Comparison of ENCODE assay signal across 34 mouse cellular contexts in genomic region chr17:78883291-78883690, GRCm38 (mm10). TPM values are rescaled to one million over a fixed set of nuclear protein-coding genes. Genes with fewer than 3 reads are reported as not detected.
DNase-seq lines count a peak whose midpoint lies in the region; ATAC-seq and TF ChIP-seq lines count a peak whose summit lies in the region.
"Had no signal": no experiment of that assay in that cellular context is flagged by ENCODE, and none has a peak within 500 bp of the region (broad histone marks: within the 10 kb centered on the region; RNA-seq: fewer than 3 reads in every experiment).

No protein-coding gene starts in this region.

- peaks cover 10% of the 10 kb centered on the region for H3K36me3 ChIP-seq in heart, embryonic 13.5 days
- H3K36me3 ChIP-seq in stomach, embryonic 14.5 days (ENCODE audit: control insufficient read depth, insufficient read depth, low read length), result no peaks in the 10 kb centered on the region; the same call in 1 of the 2 replicates
- no peaks in the 10 kb centered on the region for H3K36me3 ChIP-seq in stomach, postnatal 0 days (ENCODE audit: control insufficient read depth, insufficient read depth, low read length)
- 0 out of 4 replicates have a peak, but pooled peaks cover 0 to 3% of the 10 kb centered on the region in 2 experiments for H3K36me3 ChIP-seq in MEL (ENCODE audit: control insufficient read depth in 1 of 2, insufficient read depth in 2 of 2, low read length in 2 of 2)
- H3K36me3 ChIP-seq: forebrain, embryonic 10.5 days; forebrain, embryonic 15.5 days; hindbrain, embryonic 13.5 days; midbrain, embryonic 10.5 days; midbrain, embryonic 15.5 days had no signal

- no peak for ATAC-seq in heart, embryonic 13.5 days (ENCODE audit: extremely low read depth, insufficient number of reproducible peaks, low FRiP score, low TSS enrichment)
- ATAC-seq in stomach, embryonic 14.5 days (ENCODE audit: insufficient number of reproducible peaks, insufficient read depth, low FRiP score, low read depth), result no peak
- ATAC-seq in stomach, postnatal 0 days (ENCODE audit: low FRiP score, low TSS enrichment), result no peak

- WGBS in heart, embryonic 13.5 days, result 86% methylated on average over 4 of the region's 4 CpGs
- WGBS in stomach, embryonic 14.5 days, result 82% methylated on average over 4 of the region's 4 CpGs
- 94% methylated on average over 4 of the region's 4 CpGs for WGBS in stomach, postnatal 0 days

- H3K9me3 ChIP-seq in heart, embryonic 13.5 days, result 0 out of 2 replicates have a peak, but pooled peaks cover 6% of the 10 kb centered on the region
- H3K9me3 ChIP-seq in stomach, embryonic 14.5 days (ENCODE audit: control insufficient read depth, low read depth, low read length), result no peaks in the 10 kb centered on the region
- H3K9me3 ChIP-seq in stomach, postnatal 0 days (ENCODE audit: control insufficient read depth, low read length), result no peaks in the 10 kb centered on the region
- H3K9me3 ChIP-seq in MEL (replicated peaks; ENCODE audit: insufficient read depth, low read length), result no peaks in the 10 kb centered on the region
- H3K9me3 ChIP-seq: forebrain, embryonic 10.5 days; forebrain, embryonic 15.5 days; hindbrain, embryonic 13.5 days; limb, embryonic 12.5 days; midbrain, embryonic 10.5 days; midbrain, embryonic 15.5 days had no signal

- no peak overlapping the region for H3K9ac ChIP-seq in heart, embryonic 13.5 days
- H3K9ac ChIP-seq in stomach, embryonic 14.5 days (replicated peaks; ENCODE audit: low read depth, low read length), result 0 out of 2 replicates have a peak overlapping the region, but pooled peaks have one; percentile 61
- H3K9ac ChIP-seq in stomach, postnatal 0 days (ENCODE audit: low read length), result no peak overlapping the region
- H3K9ac ChIP-seq in MEL (ENCODE audit: control insufficient read depth, low read depth, low read length, poor library complexity, severe bottlenecking), result no peak overlapping the region
- H3K9ac ChIP-seq: midbrain, embryonic 15.5 days had no signal

- peaks cover 6% of the 10 kb centered on the region for H3K79me2 ChIP-seq in MEL (ENCODE audit: control insufficient read depth, insufficient read depth, low read length, poor library complexity)

- no peak overlapping the region for H3K4me3 ChIP-seq in heart, embryonic 13.5 days
- no peak overlapping the region for H3K4me3 ChIP-seq in stomach, embryonic 14.5 days (ENCODE audit: low read depth, low read length)
- H3K4me3 ChIP-seq in stomach, postnatal 0 days (ENCODE audit: low read depth, low read length), result no peak overlapping the region
- H3K4me3 ChIP-seq in MEL (ENCODE audit: control insufficient read depth in 1 of 2, insufficient read depth in 1 of 2, low read depth in 2 of 2, low read length in 2 of 2), result no peak overlapping the region; a peak in 1 of 4 replicates

- H3K27me3 ChIP-seq in heart, embryonic 13.5 days (replicated peaks), result no peaks in the 10 kb centered on the region
- no peaks in the 10 kb centered on the region for H3K27me3 ChIP-seq in stomach, embryonic 14.5 days (ENCODE audit: control insufficient read depth, insufficient read depth, low read length)
- no peaks in the 10 kb centered on the region for H3K27me3 ChIP-seq in stomach, postnatal 0 days (ENCODE audit: control insufficient read depth, insufficient read depth, low read length)
- no peaks in the 10 kb centered on the region for H3K27me3 ChIP-seq in MEL (ENCODE audit: control insufficient read depth in 1 of 2, insufficient read depth in 2 of 2, low read length in 2 of 2)
- H3K27me3 ChIP-seq: CH12.LX; forebrain, embryonic 15.5 days; hindbrain, embryonic 13.5 days; limb, embryonic 12.5 days; midbrain, embryonic 15.5 days had no signal

- no peak for TF ChIP-seq RAD21 in MEL (IDR thresholded peaks at IDR 0.05; ENCODE audit: low read depth, low read length)

- H3K27ac ChIP-seq in heart, embryonic 13.5 days (replicated peaks), result no peak overlapping the region
- no peak overlapping the region for H3K27ac ChIP-seq in stomach, embryonic 14.5 days (ENCODE audit: low read length)
- H3K27ac ChIP-seq in stomach, postnatal 0 days (replicated peaks), result no peak overlapping the region; the same call in 1 of the 2 replicates
- H3K27ac ChIP-seq in MEL (ENCODE audit: control insufficient read depth, low read depth, low read length), result no peak overlapping the region
- H3K27ac ChIP-seq: forebrain, embryonic 15.5 days; left cerebral cortex, adult 2 months; liver, embryonic 14.5 days; midbrain, embryonic 15.5 days had no signal

- TF ChIP-seq CTCF in stomach, postnatal 0 days (IDR thresholded peaks at IDR 0.05; ENCODE audit: low read depth), result no peak
- TF ChIP-seq CTCF in MEL (IDR thresholded peaks at IDR 0.05 in 2 of 3, conservative IDR thresholded peaks at IDR 0.05 in 1 of 3; ENCODE audit: control insufficient read depth in 1 of 3, insufficient read depth in 1 of 3, low read depth in 2 of 3, low read length in 3 of 3, poor library complexity in 1 of 3, severe bottlenecking in 1 of 3), result no peak

- TF ChIP-seq POLR2A in MEL (IDR thresholded peaks at IDR 0.05; ENCODE audit: control insufficient read depth in 1 of 2, insufficient read depth in 1 of 2, low read depth in 1 of 2, low read length in 2 of 2, poor library complexity in 1 of 2), result no peak

- no peak for DNase-seq in heart, adult 9 months (ENCODE audit: low spot score in 2 of 2)
- DNase-seq in stomach, postnatal 0 days (ENCODE audit: low spot score), result no peak
- DNase-seq in MEL (ENCODE audit: low read depth, low spot score), result peak; percentile 16
- no peak for DNase-seq in frontal cortex, postnatal 14 days (ENCODE audit: low spot score in 2 of 2)
- no peak for DNase-seq in cerebellum, postnatal 36 days
- DNase-seq: cerebellum, adult 2 months; cerebellum, postnatal 14 days; gastrocnemius, adult 2 months; gastrocnemius, postnatal 36 days; heart, adult 2 months; heart, postnatal 4 days; kidney, adult 2 months; kidney, postnatal 36 days; lung, adult 2 months; thymus, adult 18-20 months; thymus, postnatal 25 days had no signal

- TF ChIP-seq EP300 in stomach, postnatal 0 days (optimal IDR thresholded peaks at IDR 0.05), result no peak
- TF ChIP-seq EP300 in MEL (IDR thresholded peaks at IDR 0.05; ENCODE audit: low read depth in 1 of 2, low read length in 2 of 2), result no peak

- peak overlapping the region; percentile 77; the same call in 1 of the 2 replicates for H3K4me2 ChIP-seq in heart, embryonic 13.5 days
- H3K4me2 ChIP-seq in stomach, embryonic 14.5 days (replicated peaks; ENCODE audit: low read depth, low read length), result no peak overlapping the region
- no peak overlapping the region for H3K4me2 ChIP-seq in stomach, postnatal 0 days (replicated peaks; ENCODE audit: low read depth)

- peaks cover 13% of the 10 kb centered on the region for H3K4me1 ChIP-seq in heart, embryonic 13.5 days
- H3K4me1 ChIP-seq in stomach, embryonic 14.5 days (ENCODE audit: control insufficient read depth, insufficient read depth, low read length), result peaks cover 8% of the 10 kb centered on the region; the same call in 1 of the 2 replicates
- H3K4me1 ChIP-seq in stomach, postnatal 0 days (replicated peaks; ENCODE audit: control insufficient read depth, insufficient read depth), result 0 out of 2 replicates have a peak, but pooled peaks cover 2% of the 10 kb centered on the region
- H3K4me1 ChIP-seq in MEL (ENCODE audit: control insufficient read depth in 1 of 2, insufficient read depth in 2 of 2, low read length in 2 of 2), result peaks cover 3 to 10% of the 10 kb centered on the region in 2 experiments; a peak in 3 of 4 replicates

TF ChIP-seq in MEL, 35 proteins besides CTCF, POLR2A, EP300 and RAD21 (continues in another document):
- TF ChIP-seq ZNF384 (IDR thresholded peaks at IDR 0.05; ENCODE audit: low read depth, low read length), result no peak

RNA-seq across cellular contexts. Expression of gene Eif2ak2, which starts 0.9 kb away (rescaled TPM):
- 11.0 and 12.7 TPM in 2 replicates for polyA plus RNA-seq in heart, embryonic 13.5 days (2015; fragmentation: Nextera tagmentation; extraction: Ambion mirVana)
- polyA plus RNA-seq in stomach, embryonic 14.5 days (2014; fragmentation: Nextera tagmentation; extraction: Ambion mirVana), result 12.8 and 18.9 TPM in 2 replicates
- 7.6 and 12.4 TPM in 2 replicates for polyA plus RNA-seq in stomach, postnatal 0 days (2015; fragmentation: Nextera tagmentation; extraction: Ambion mirVana)
- 10.2 and 14.1 TPM in 2 replicates for total RNA-seq in MEL (2012; rRNA removed)
- polyA plus RNA-seq in MEL (2012; ENCODE audit: insufficient read depth in 1 of 2, insufficient read length in 2 of 2, low read depth in 1 of 2, low replicate concordance in 2 of 2, missing spikeins in 1 of 2), result 10 to 100 TPM in 1 of 2 experiments, not detected in 1; 18.1 TPM

RNA-seq across cellular contexts. Expression of gene Sult6b1, which starts 23.5 kb away (rescaled TPM):
- 0.20 and 0.25 TPM in 2 replicates for polyA plus RNA-seq in heart, embryonic 13.5 days (2015; fragmentation: Nextera tagmentation; extraction: Ambion mirVana)
- polyA plus RNA-seq in stomach, embryonic 14.5 days (2014; fragmentation: Nextera tagmentation; extraction: Ambion mirVana), result 0.24 TPM in 1 of 2 replicates, not detected in the other
- polyA plus RNA-seq in stomach, postnatal 0 days (2015; fragmentation: Nextera tagmentation; extraction: Ambion mirVana), result 0.07 and 0.12 TPM in 2 replicates
- total RNA-seq in MEL (2012; rRNA removed), result not detected in 2 replicates
- polyA plus RNA-seq in MEL (2012; ENCODE audit: insufficient read depth in 1 of 2, insufficient read length in 2 of 2, low read depth in 1 of 2, low replicate concordance in 2 of 2, missing spikeins in 1 of 2), result under 1 TPM in 1 of 2 experiments, not detected in 1; 0.29 TPM
- total RNA-seq: adrenal gland, adult 18-20 months; gastrocnemius, adult 2 months; gastrocnemius, postnatal 36 days; heart, adult 2 months; heart, postnatal 4 days; layer of hippocampus, adult 2 months; layer of hippocampus, postnatal 14 days; left cerebral cortex, postnatal 25 days; megakaryocyte progenitor cell, adult 5-6 weeks; neutrophil, adult 5-6 weeks had no signal
- polyA plus RNA-seq: forebrain, embryonic 10.5 days; forebrain, embryonic 15.5 days; heart, adult 2 months; hindbrain, embryonic 13.5 days; kidney, adult 2 months; kidney, embryonic 16.5 days; lung, adult 2 months had no signal

RNA-seq across cellular contexts. Expression of gene Cebpzos, which starts 33.0 kb away (rescaled TPM):
- 81.0 and 89.6 TPM in 2 replicates for polyA plus RNA-seq in heart, embryonic 13.5 days (2015; fragmentation: Nextera tagmentation; extraction: Ambion mirVana)
- polyA plus RNA-seq in stomach, embryonic 14.5 days (2014; fragmentation: Nextera tagmentation; extraction: Ambion mirVana), result 113 and 122 TPM in 2 replicates
- polyA plus RNA-seq in stomach, postnatal 0 days (2015; fragmentation: Nextera tagmentation; extraction: Ambion mirVana), result 131 and 136 TPM in 2 replicates
- total RNA-seq in MEL (2012; rRNA removed), result 18.1 and 18.9 TPM in 2 replicates
- 10 to 100 TPM in 1 of 2 experiments, not detected in 1; 30.2 TPM for polyA plus RNA-seq in MEL (2012; ENCODE audit: insufficient read depth in 1 of 2, insufficient read length in 2 of 2, low read depth in 1 of 2, low replicate concordance in 2 of 2, missing spikeins in 1 of 2)

RNA-seq across cellular contexts. Expression of gene Gpatch11, which starts 47.9 kb away (rescaled TPM):
- polyA plus RNA-seq in heart, embryonic 13.5 days (2015; fragmentation: Nextera tagmentation; extraction: Ambion mirVana), result 33.1 and 35.7 TPM in 2 replicates
- polyA plus RNA-seq in stomach, embryonic 14.5 days (2014; fragmentation: Nextera tagmentation; extraction: Ambion mirVana), result 36.8 and 44.3 TPM in 2 replicates
- polyA plus RNA-seq in stomach, postnatal 0 days (2015; fragmentation: Nextera tagmentation; extraction: Ambion mirVana), result 33.8 and 35.3 TPM in 2 replicates
- 9.5 and 10.3 TPM in 2 replicates for total RNA-seq in MEL (2012; rRNA removed)
- polyA plus RNA-seq in MEL (2012; ENCODE audit: insufficient read depth in 1 of 2, insufficient read length in 2 of 2, low read depth in 1 of 2, low replicate concordance in 2 of 2, missing spikeins in 1 of 2), result 10 to 100 TPM in 1 of 2 experiments, not detected in 1; 12.4 TPM

RNA-seq across cellular contexts. Expression of gene Heatr5b, which starts 48.1 kb away (rescaled TPM):
- 16.0 and 18.8 TPM in 2 replicates for polyA plus RNA-seq in heart, embryonic 13.5 days (2015; fragmentation: Nextera tagmentation; extraction: Ambion mirVana)
- polyA plus RNA-seq in stomach, embryonic 14.5 days (2014; fragmentation: Nextera tagmentation; extraction: Ambion mirVana), result 12.5 and 15.0 TPM in 2 replicates
- 3.7 and 4.4 TPM in 2 replicates for polyA plus RNA-seq in stomach, postnatal 0 days (2015; fragmentation: Nextera tagmentation; extraction: Ambion mirVana)
- total RNA-seq in MEL (2012; rRNA removed), result 9.8 and 10.4 TPM in 2 replicates
- polyA plus RNA-seq in MEL (2012; ENCODE audit: insufficient read depth in 1 of 2, insufficient read length in 2 of 2, low read depth in 1 of 2, low replicate concordance in 2 of 2, missing spikeins in 1 of 2), result 10 to 100 TPM in 1 of 2 experiments, not detected in 1; 19.9 TPM
